Mouse (Mus musculus) ES-E14 (cell line): ENCODE measurements around the gene Donson. TPM values are rescaled to one million over a fixed set of nuclear protein-coding genes. Genes with fewer than 3 reads are reported as not detected.
A peak's percentile ranks its signal among the peaks of the same experiment; 100 is the strongest.

Experiments used
- DNase-seq: peaks from one replicate; pipeline ENCODE4 v3.0.0-alpha.2; 2013; ENCODE audit warnings: low read depth, low spot score
- H3K27ac ChIP-seq: 2 replicates; pipeline ENCODE4 v1.5.1; 2012; ENCODE audit warnings: low read depth, mild to moderate bottlenecking, low read length, moderate library complexity, mixed read lengths; ENCODE audit not compliant: poor library complexity, insufficient read depth, severe bottlenecking
- H3K36me3 ChIP-seq: 2 replicates; pipeline ENCODE4 v1.6.1; 2012; ENCODE audit warnings: mild to moderate bottlenecking, low read length, moderate library complexity, mixed read lengths; ENCODE audit not compliant: control insufficient read depth, poor library complexity, insufficient read depth, severe bottlenecking
- H3K4me1 ChIP-seq, 2 experiments: fragments of 150-350 bp in 1 of 2; sonication (generic) in 1 of 2; 2 replicates each; pipeline ENCODE4 v1.6.1; 2012; ENCODE audit warnings: low read length in 2 of 2, mild to moderate bottlenecking in 1 of 2, mixed read lengths in 1 of 2; ENCODE audit not compliant: control insufficient read depth in 2 of 2, insufficient read depth in 2 of 2, poor library complexity in 1 of 2
- H3K4me3 ChIP-seq, 2 experiments: fragments of 150-350 bp in 1 of 2; sonication (generic) in 1 of 2; 2 replicates each; pipeline ENCODE4 v1.5.1; 2012; ENCODE audit warnings: low read length in 2 of 2, low read depth in 1 of 2, mild to moderate bottlenecking in 1 of 2, mixed read lengths in 1 of 2; ENCODE audit not compliant: insufficient read depth in 1 of 2, poor library complexity in 1 of 2, severe bottlenecking in 1 of 2
- H3K9ac ChIP-seq: 2 replicates; pipeline ENCODE4 v1.6.1; 2012; ENCODE audit warnings: low read depth, mild to moderate bottlenecking, low read length, mixed read lengths; ENCODE audit not compliant: poor library complexity, insufficient read depth, severe bottlenecking
- H3K9me3 ChIP-seq: fragments of 150-350 bp; sonication (generic); 2 replicates; pipeline ENCODE4 v1.6.1; 2012; ENCODE audit warnings: low read depth, mild to moderate bottlenecking, low read length; ENCODE audit not compliant: control insufficient read depth, insufficient read depth
- CHD2 ChIP-seq: IDR thresholded peaks from 2 replicates; pipeline ENCODE4 v1.6.1; 2014; ENCODE audit warnings: mild to moderate bottlenecking, low read depth, low read length, inconsistent platforms
- HCFC1 ChIP-seq: IDR thresholded peaks from 2 replicates; pipeline ENCODE4 v1.6.1; 2012; ENCODE audit warnings: low read length, inconsistent platforms, borderline replicate concordance; ENCODE audit not compliant: insufficient read depth
- MAFK ChIP-seq: IDR thresholded peaks from 2 replicates; pipeline ENCODE4 v1.6.1; 2014; ENCODE audit warnings: mild to moderate bottlenecking, low read depth, low read length, inconsistent platforms; ENCODE audit not compliant: insufficient read depth
- ZC3H11A ChIP-seq: IDR thresholded peaks from 2 replicates; pipeline ENCODE4 v1.6.1; 2012; ENCODE audit warnings: low read depth, mild to moderate bottlenecking, inconsistent platforms, low read length, borderline replicate concordance
- ZNF384 ChIP-seq: IDR thresholded peaks from 2 replicates; pipeline ENCODE4 v1.6.1; 2012; ENCODE audit warnings: low read depth, low read length, inconsistent platforms
- in situ Hi-C, 2 experiments: fragments of 600-800 bp; cut with MboI; formaldehyde crosslinking; loops; one replicate each; pipeline ENCODE4 v1.15.1; 2025; ENCODE audit warnings: low sequenced_read_pairs in 2 of 2, inconsistent platforms in 1 of 2; ENCODE audit not compliant: unreplicated experiment in 2 of 2
- total RNA-seq: library from RNA; depleted of rRNA; stranded (reverse); fragments of 300-350 nt; gene quantifications from 2 replicates; pipeline ENCODE4 v1.2.3, GENCODE M21; 2012

The Donson gene
- total RNA-seq, 1 experiment: 38.8 TPM

- in situ Hi-C loops: no loop called here
- no peak overlapping the region for H3K4me3 ChIP-seq
- no peak for TF ChIP-seq HCFC1
- no peak for TF ChIP-seq ZC3H11A
- TF ChIP-seq ZNF384: no peak
- no peak for TF ChIP-seq CHD2
- TF ChIP-seq MAFK: no peak
These were observed 30.1 kb downstream of the Donson start for GRCm38 (mm10) chr16:91658471-91658870.

GRCm38 (mm10) chr16:91657285-91657684 is 31.3 kb downstream of the Donson start:
- H3K27ac ChIP-seq: no peak overlapping the region
- no peaks in the 10 kb centered on the region; the same call in 1 of the 2 replicates for H3K9me3 ChIP-seq
- DNase-seq: no peak
- H3K36me3 ChIP-seq: peaks cover 68% of the 10 kb centered on the region
- in situ Hi-C loops: no loop called here
- H3K4me1 ChIP-seq: peaks cover 0 to 1% of the 10 kb centered on the region in 2 experiments; a peak in 1 of 4 replicates
- no peak overlapping the region for H3K4me3 ChIP-seq
- TF ChIP-seq ZC3H11A (no peak), CHD2 (no peak), HCFC1 (no peak)
- H3K9ac ChIP-seq: no peak overlapping the region

More at GRCm38 (mm10) chr16:91658471-91658870, 30.1 kb downstream of the Donson start:
- H3K36me3 ChIP-seq: peaks cover 73% of the 10 kb centered on the region
- H3K9ac ChIP-seq: no peak overlapping the region
- no peak overlapping the region for H3K27ac ChIP-seq
- DNase-seq: no peak
- H3K9me3 ChIP-seq: no peaks in the 10 kb centered on the region; the same call in 1 of the 2 replicates
- H3K4me1 ChIP-seq: peaks cover 0 to 1% of the 10 kb centered on the region in 2 experiments; a peak in 1 of 4 replicates

- Histone ChIP-seq H3K9ac (no peak overlapping the region), H3K36me3 (peaks cover 70% of the 10 kb centered on the region), H3K4me1 (no peaks in the 10 kb centered on the region), H3K27ac (no peak overlapping the region), H3K4me3 (no peak overlapping the region), H3K9me3 (no peaks in the 10 kb centered on the region; the same call in 1 of the 2 replicates)
- in situ Hi-C loops: no loop called here
- TF ChIP-seq HCFC1 (no peak), CHD2 (no peak), ZNF384 (no peak), MAFK (no peak), ZC3H11A (no peak)
- no peak for DNase-seq
These were observed 33.3 kb downstream of the Donson start for GRCm38 (mm10) chr16:91655285-91655684.

GRCm38 (mm10) chr16:91652191-91652590 is 36.4 kb downstream of the Donson start:
- peaks cover 40% of the 10 kb centered on the region for H3K36me3 ChIP-seq
- H3K4me1 ChIP-seq: peaks cover 2 to 3% of the 10 kb centered on the region in 2 experiments; a peak in 2 of 4 replicates
- H3K27ac ChIP-seq: peak overlapping the region; percentile 23; the same call in 1 of the 2 replicates
- no peaks in the 10 kb centered on the region; the same call in 1 of the 2 replicates for H3K9me3 ChIP-seq
- H3K4me3 ChIP-seq: no peak overlapping the region
- peak overlapping the region; percentile 32; the same call in 1 of the 2 replicates for H3K9ac ChIP-seq
- no peak for DNase-seq
- TF ChIP-seq HCFC1 (no peak), MAFK (no peak), ZC3H11A (no peak), CHD2 (no peak), ZNF384 (no peak)
- in situ Hi-C loops: no loop called here

GRCm38 (mm10) chr16:91649781-91650180 is 38.8 kb downstream of the Donson start:
- H3K36me3 ChIP-seq: peaks cover 18% of the 10 kb centered on the region
- in situ Hi-C loops: no loop called here

More at GRCm38 (mm10) chr16:91649781-91650180, 38.8 kb downstream of the Donson start:
- TF ChIP-seq HCFC1 (no peak), MAFK (no peak), CHD2 (no peak), ZNF384 (no peak), ZC3H11A (no peak)
- Histone ChIP-seq H3K9ac (no peak overlapping the region; the same call in 1 of the 2 replicates), H3K27ac (no peak overlapping the region), H3K9me3 (no peaks in the 10 kb centered on the region; the same call in 1 of the 2 replicates), H3K4me1 (peaks cover 3% of the 10 kb centered on the region in 2 experiments; a peak in 2 of 4 replicates), H3K4me3 (no peak overlapping the region)
- DNase-seq: no peak
